In genomic region chr12:113219867-113220266, GRCm38 (mm10) we compare ENCODE assay signal across 10 mouse cellular contexts. TPM values are rescaled to one million over a fixed set of nuclear protein-coding genes. Genes with fewer than 3 reads are reported as not detected.
A peak's percentile ranks its signal among the peaks of the same experiment; 100 is the strongest.
DNase-seq lines count a peak whose midpoint lies in the region; ATAC-seq and TF ChIP-seq lines count a peak whose summit lies in the region.
"Had no signal": no experiment of that assay in that cellular context is flagged by ENCODE, and none has a peak within 500 bp of the region (broad histone marks: within the 10 kb centered on the region; RNA-seq: fewer than 3 reads in every experiment).

No protein-coding gene starts in this region.

- H3K27me3 ChIP-seq in Patski: no peaks in the 10 kb centered on the region
- H3K27me3 ChIP-seq: embryonic facial prominence, embryonic 15.5 days; neural tube, embryonic 12.5 days had no signal

- DNase-seq in layer of hippocampus, adult 2 months (ENCODE audit: low spot score in 2 of 2): no peak
- DNase-seq in layer of hippocampus, adult 9-10 months (ENCODE audit: low spot score): no peak
- no peak for DNase-seq in Patski (ENCODE audit: low read depth, low spot score)
- DNase-seq in liver: peak; percentile 65
- no peak for DNase-seq in layer of hippocampus, adult 11-12 months (ENCODE audit: low spot score)
- DNase-seq in right cerebral cortex, adult 18-20 months: no peak

- TF ChIP-seq CTCF in layer of hippocampus, adult 2 months (conservative IDR thresholded peaks at IDR 0.05): peak; percentile 56
- TF ChIP-seq CTCF in Patski (IDR thresholded peaks at IDR 0.05): peak; percentile 44

- no peak for ATAC-seq in Patski
- peak; percentile 43; the same call in 1 of the 2 replicates for ATAC-seq in erythroid progenitor cell, adult 5-6 weeks (replicated peaks; ENCODE audit: low FRiP score, poor library complexity, severe bottlenecking)
- ATAC-seq in neutrophil, adult 5-6 weeks (ENCODE audit: extremely low read depth, insufficient number of reproducible peaks, low FRiP score, poor library complexity, severe bottlenecking): peak; percentile 10; the same call in 1 of the 2 replicates

- H3K27ac ChIP-seq in layer of hippocampus, adult 2 months: no peak overlapping the region
- H3K27ac ChIP-seq: embryonic facial prominence, embryonic 15.5 days; neural tube, embryonic 12.5 days had no signal

- POLR2A ChIA-PET in Patski (lab: Charles Lee): no interaction called here

- in situ Hi-C loops in Patski (cut with MboI; ENCODE audit: low pct_unique_long_range_greater_than_20kb): loop anchor here (5.0 to 25.0 kb wide), 4 partner anchors 262 to 942 kb away; no protein-coding TSS in a partner anchor

- CTCF ChIA-PET in Patski (lab: Charles Lee): interaction anchor here (0.7 to 1.2 kb wide), 2 partner anchors 13 to 72 kb away, joined by 3 read pairs; no protein-coding TSS in a partner anchor

- no peak overlapping the region for H3K4me3 ChIP-seq in layer of hippocampus, adult 2 months
- H3K4me3 ChIP-seq: embryonic facial prominence, embryonic 15.5 days; neural tube, embryonic 12.5 days had no signal

RNA-seq across cellular contexts. Expression of gene Tmem121, which starts 34.1 kb away (rescaled TPM):
- 10 to 100 TPM; 19.7 to 20.7 TPM for total RNA-seq in layer of hippocampus, adult 2 months (2021)
- 12.3 TPM for polyA plus RNA-seq in Patski (2021)
- total RNA-seq in erythroid progenitor cell, adult 5-6 weeks (2015; ENCODE audit: low replicate concordance): not detected in 2 replicates
- total RNA-seq in erythroid progenitor cell, adult 5-6 weeks (2017; ENCODE audit: low replicate concordance): not detected in 2 replicates
- total RNA-seq in neutrophil, adult 5-6 weeks (2017): not detected in 2 replicates

Comparison
In these comparisons a context has a peak if more than half of its experiments do, and no peak if none do; other contexts are left out.
1. RNA of gene Tmem121, which starts 34.1 kb away (total RNA-seq): 19.7 to 20.7 TPM in layer of hippocampus, adult 2 months; not detected in erythroid progenitor cell, adult 5-6 weeks and not detected in neutrophil, adult 5-6 weeks; every median in the first group is over 10 times any median in the second.